Mouse (Mus musculus): ENCODE data around the gene Arhgap25.

DNA sequence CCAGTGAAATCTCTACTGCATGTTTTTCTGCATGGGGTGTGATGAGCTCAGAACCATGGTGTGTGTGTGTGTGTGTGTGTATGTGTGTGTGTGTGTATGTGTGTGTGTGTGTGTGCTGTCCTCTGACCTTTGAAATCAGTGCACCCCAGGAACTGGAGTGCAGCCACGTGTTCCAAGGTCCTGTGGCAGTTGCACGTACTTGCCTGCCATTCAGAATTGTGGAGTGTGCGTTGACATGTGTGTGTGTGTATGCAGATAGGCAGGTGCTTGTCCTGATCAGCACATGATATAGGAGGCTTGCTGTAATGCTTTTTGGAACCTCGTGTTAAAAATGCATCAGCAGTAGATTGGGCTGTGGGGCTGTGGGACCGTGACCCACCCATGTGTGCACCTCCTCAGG, 106.1 kb downstream of the Arhgap25 start:
- TF ChIP-seq POLR2A (IDR thresholded peaks at IDR 0.05; ENCODE audit: insufficient read depth, low read depth, low read length) (no peak), CTCF (IDR thresholded peaks at IDR 0.05; ENCODE audit: insufficient read depth, low read depth, low read length) (no peak)
